Mouse (Mus musculus): ENCODE data around the gene Tmem179b. TPM values are rescaled to one million over a fixed set of nuclear protein-coding genes. Genes with fewer than 3 reads are reported as not detected.

The Tmem179b gene
- polyA plus RNA-seq, 1 experiment from 2014 or later: 127 TPM

DNA sequence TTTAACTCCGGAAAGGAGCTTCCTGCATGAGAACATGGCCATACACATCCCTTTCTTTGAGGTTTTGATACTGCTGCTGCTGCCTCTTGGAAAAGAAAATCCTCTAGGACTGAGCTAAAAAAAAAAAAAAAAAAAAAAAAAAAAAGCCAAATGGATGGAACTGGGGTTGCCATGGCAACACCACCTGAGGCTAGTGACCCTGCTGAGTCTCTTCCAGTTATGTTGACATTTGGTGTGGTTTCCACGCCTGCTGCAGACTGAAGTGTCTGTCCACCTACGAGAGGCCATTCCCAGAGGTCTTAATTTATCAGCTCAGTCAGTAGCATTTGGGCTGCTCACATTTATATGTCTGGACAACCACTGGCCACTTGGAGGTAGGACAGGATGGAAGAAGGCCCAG, 14.3 kb upstream of the Tmem179b start:
- TF ChIP-seq CTCF (IDR thresholded peaks at IDR 0.05): no peak
- no peak overlapping the region for H3K4me2 ChIP-seq (replicated peaks; ENCODE audit: low read depth, low read length)
- H3K4me1 ChIP-seq (ENCODE audit: insufficient read depth, low read depth, low read length): no peaks in the 10 kb centered on the region
- ATAC-seq (no peak), DNase-seq (ENCODE audit: low spot score) (peak; percentile 42)
- H3K4me3 ChIP-seq (ENCODE audit: low read depth, low read length): no peak overlapping the region
- H3K27me3 ChIP-seq (replicated peaks; ENCODE audit: insufficient read depth, low read length): no peaks in the 10 kb centered on the region
- WGBS: 30% methylated on average over 3 of the region's 3 CpGs
- H3K36me3 ChIP-seq (ENCODE audit: insufficient read depth, low read length): peaks cover 3% of the 10 kb centered on the region; the same call in 1 of the 2 replicates
- no peaks in the 10 kb centered on the region for H3K9me3 ChIP-seq (ENCODE audit: low read length)
- H3K9ac ChIP-seq (replicated peaks; ENCODE audit: low read depth): no peak overlapping the region
- no peak overlapping the region for H3K27ac ChIP-seq (ENCODE audit: low read length)

- under 1% methylated on average over 32 of the region's 32 CpGs for WGBS
- H3K9me3 ChIP-seq (ENCODE audit: low read length): no peaks in the 10 kb centered on the region
- H3K4me3 ChIP-seq (ENCODE audit: low read depth, low read length): peak within 1 kb of the TSS; percentile 67
- no peaks in the 10 kb centered on the region for H3K27me3 ChIP-seq (replicated peaks; ENCODE audit: insufficient read depth, low read length)
- peak within 1 kb of the TSS; percentile 66 for H3K4me2 ChIP-seq (replicated peaks; ENCODE audit: low read depth, low read length)
- peak; percentile 98 for DNase-seq (ENCODE audit: low spot score)
- TF ChIP-seq CTCF (IDR thresholded peaks at IDR 0.05) (peak; percentile 58), EP300 (IDR thresholded peaks at IDR 0.05) (no peak)
- no peaks in the 10 kb centered on the region for H3K4me1 ChIP-seq (ENCODE audit: insufficient read depth, low read depth, low read length)
- peaks cover 9% of the 10 kb centered on the region for H3K36me3 ChIP-seq (ENCODE audit: insufficient read depth, low read length)
- peak within 1 kb of the TSS; percentile 59; the same call in 1 of the 2 replicates for H3K27ac ChIP-seq (ENCODE audit: low read length)
- peak; percentile 99 for ATAC-seq
- H3K9ac ChIP-seq (replicated peaks; ENCODE audit: low read depth): peak within 1 kb of the TSS; percentile 59
These were observed 11.9 kb upstream of the Tmem179b start, which contains the start of gene Taf6l for GRCm38 (mm10) chr19:8786008-8786781. Gene Taf6l, minus strand, starts transcription at chr19:8786417.

DNA sequence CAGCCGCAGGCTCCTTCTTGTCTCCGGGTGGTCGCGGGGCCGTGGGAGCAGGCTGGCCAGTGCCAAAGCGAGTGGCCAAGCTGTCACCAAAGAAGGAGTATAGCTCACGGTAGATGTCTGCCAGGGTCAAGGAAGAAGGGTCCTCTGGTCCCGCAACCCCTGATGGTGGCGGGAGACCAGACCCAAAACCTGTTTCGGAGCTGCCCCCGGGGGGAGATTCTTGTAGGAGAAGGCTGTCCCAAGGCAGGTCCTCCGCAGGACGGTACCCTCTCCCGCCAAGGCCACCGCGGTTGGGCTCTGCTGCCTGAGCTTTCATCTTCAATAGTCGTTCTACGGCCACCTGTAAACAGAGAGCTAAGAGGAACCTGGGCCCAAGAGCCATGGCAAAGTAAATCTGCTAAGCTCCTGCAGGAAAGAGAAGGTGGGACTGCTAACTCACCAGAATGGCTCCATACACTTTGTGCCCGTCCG, 719 bp upstream of the Tmem179b start:
- Histone ChIP-seq H3K4me2 (replicated peaks; ENCODE audit: low read depth, low read length) (peak overlapping the region; percentile 96), H3K9me3 (ENCODE audit: low read length) (no peaks in the 10 kb centered on the region), H3K27me3 (replicated peaks; ENCODE audit: insufficient read depth, low read length) (no peaks in the 10 kb centered on the region), H3K27ac (ENCODE audit: low read length) (peak overlapping the region; percentile 97), H3K9ac (replicated peaks; ENCODE audit: low read depth) (peak overlapping the region; percentile 85), H3K4me1 (ENCODE audit: insufficient read depth, low read depth, low read length) (peaks cover 20% of the 10 kb centered on the region; the same call in 1 of the 2 replicates), H3K36me3 (ENCODE audit: insufficient read depth, low read length) (no peaks in the 10 kb centered on the region), H3K4me3 (ENCODE audit: low read depth, low read length) (peak overlapping the region; percentile 85)
- TF ChIP-seq EP300 (IDR thresholded peaks at IDR 0.05) (no peak), CTCF (IDR thresholded peaks at IDR 0.05) (no peak)
- DNase-seq (ENCODE audit: low spot score): no peak
- ATAC-seq: no peak
- WGBS: 2% methylated on average over 20 of the region's 20 CpGs

DNA sequence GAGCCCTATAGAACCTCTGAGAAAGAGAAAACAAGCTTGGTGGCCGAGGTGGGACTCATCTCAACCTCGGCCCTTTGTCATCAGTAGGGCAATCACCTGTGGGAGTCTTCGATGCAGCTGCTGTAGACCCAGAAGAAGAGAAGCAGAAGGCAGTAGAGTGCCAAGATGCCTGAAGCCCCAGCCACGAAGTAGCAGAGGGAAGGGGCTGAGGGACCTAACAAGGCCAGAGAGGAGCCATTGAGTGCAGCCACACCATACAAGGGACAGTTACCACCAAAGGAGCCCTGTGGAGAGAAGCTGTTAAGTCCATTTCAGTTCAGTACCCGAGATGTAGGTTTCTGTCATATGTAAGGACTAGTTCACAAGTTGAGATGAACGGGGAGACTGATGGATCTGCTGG, 858 bp downstream of the Tmem179b start:
- ATAC-seq (no peak), DNase-seq (ENCODE audit: low spot score) (no peak)
- Histone ChIP-seq H3K27me3 (replicated peaks; ENCODE audit: insufficient read depth, low read length) (no peaks in the 10 kb centered on the region), H3K27ac (ENCODE audit: low read length) (no peak overlapping the region), H3K9me3 (ENCODE audit: low read length) (no peaks in the 10 kb centered on the region), H3K4me2 (replicated peaks; ENCODE audit: low read depth, low read length) (peak overlapping the region; percentile 96), H3K4me3 (ENCODE audit: low read depth, low read length) (peak overlapping the region; percentile 85; the same call in 1 of the 2 replicates), H3K4me1 (ENCODE audit: insufficient read depth, low read depth, low read length) (peaks cover 20% of the 10 kb centered on the region; the same call in 1 of the 2 replicates), H3K36me3 (ENCODE audit: insufficient read depth, low read length) (peaks cover 7% of the 10 kb centered on the region; the same call in 1 of the 2 replicates), H3K9ac (replicated peaks; ENCODE audit: low read depth) (no peak overlapping the region; the same call in 1 of the 2 replicates)
- TF ChIP-seq CTCF (IDR thresholded peaks at IDR 0.05) (no peak), EP300 (IDR thresholded peaks at IDR 0.05) (no peak)
- WGBS: 47% methylated on average over 6 of the region's 6 CpGs

- peak overlapping the region; percentile 96 for H3K4me2 ChIP-seq (replicated peaks; ENCODE audit: low read depth, low read length)
- H3K9me3 ChIP-seq (ENCODE audit: low read length): no peaks in the 10 kb centered on the region
- 71% methylated on average over 5 of the region's 5 CpGs for WGBS
- H3K27ac ChIP-seq (ENCODE audit: low read length): no peak overlapping the region
- H3K9ac ChIP-seq (replicated peaks; ENCODE audit: low read depth): no peak overlapping the region
- H3K27me3 ChIP-seq (replicated peaks; ENCODE audit: insufficient read depth, low read length): no peaks in the 10 kb centered on the region
- TF ChIP-seq CTCF (IDR thresholded peaks at IDR 0.05): no peak
- no peak for TF ChIP-seq EP300 (IDR thresholded peaks at IDR 0.05)
- DNase-seq (ENCODE audit: low spot score) (no peak), ATAC-seq (no peak)
- peaks cover 20% of the 10 kb centered on the region; the same call in 1 of the 2 replicates for H3K4me1 ChIP-seq (ENCODE audit: insufficient read depth, low read depth, low read length)
- no peak overlapping the region for H3K4me3 ChIP-seq (ENCODE audit: low read depth, low read length)
- peaks cover 11% of the 10 kb centered on the region for H3K36me3 ChIP-seq (ENCODE audit: insufficient read depth, low read length)
These were observed 1.3 kb downstream of the Tmem179b start for GRCm38 (mm10) chr19:8772996-8773395.

- H3K9me3 ChIP-seq (ENCODE audit: low read length): no peaks in the 10 kb centered on the region
- H3K4me2 ChIP-seq (replicated peaks; ENCODE audit: low read depth, low read length): peak within 1 kb of the TSS; percentile 83
- H3K27me3 ChIP-seq (replicated peaks; ENCODE audit: insufficient read depth, low read length): no peaks in the 10 kb centered on the region
- H3K4me3 ChIP-seq (ENCODE audit: low read depth, low read length): peak within 1 kb of the TSS; percentile 76
- 18% methylated on average over 29 of the region's 29 CpGs for WGBS
- TF ChIP-seq CTCF (IDR thresholded peaks at IDR 0.05): peak; percentile 43
- TF ChIP-seq EP300 (IDR thresholded peaks at IDR 0.05): no peak
- H3K27ac ChIP-seq (ENCODE audit: low read length): peak within 1 kb of the TSS; percentile 91
- DNase-seq (ENCODE audit: low spot score) (peak; percentile 80), ATAC-seq (peak; percentile 54)
- peaks cover 20% of the 10 kb centered on the region; the same call in 1 of the 2 replicates for H3K4me1 ChIP-seq (ENCODE audit: insufficient read depth, low read depth, low read length)
- peak within 1 kb of the TSS; percentile 94 for H3K9ac ChIP-seq (replicated peaks; ENCODE audit: low read depth)
- H3K36me3 ChIP-seq (ENCODE audit: insufficient read depth, low read length): peaks cover 30% of the 10 kb centered on the region
These were observed 3.5 kb downstream of the Tmem179b start, which contains the start of gene Tmem223 for GRCm38 (mm10) chr19:8770567-8771270. Gene Tmem223, plus strand, starts transcription at chr19:8770996.

All from lung, postnatal 0 days (tissue).